Comparison of ENCODE assay signal across 20 mouse cellular contexts in genomic region chr9:120847649-120848048, GRCm38 (mm10).
DNase-seq lines count a peak whose midpoint lies in the region.
"Had no signal": no experiment of that assay in that cellular context is flagged by ENCODE, and none has a peak within 500 bp of the region (broad histone marks: within the 10 kb centered on the region; RNA-seq: fewer than 3 reads in every experiment).

No protein-coding gene starts in this region.

- 94% methylated on average over 5 of the region's 5 CpGs for WGBS in midbrain, embryonic 10.5 days

- H3K9me3 ChIP-seq in midbrain, embryonic 10.5 days (replicated peaks), result no peaks in the 10 kb centered on the region
- H3K9me3 ChIP-seq: embryonic facial prominence, embryonic 12.5 days; liver, embryonic 12.5 days; neural tube, embryonic 15.5 days had no signal

- H3K36me3 ChIP-seq in midbrain, embryonic 10.5 days, result no peaks in the 10 kb centered on the region
- H3K36me3 ChIP-seq: embryonic facial prominence, embryonic 12.5 days; liver, embryonic 12.5 days; neural tube, embryonic 15.5 days had no signal

- no peak overlapping the region for H3K4me3 ChIP-seq in midbrain, embryonic 10.5 days
- H3K4me3 ChIP-seq: embryonic facial prominence, embryonic 12.5 days; liver, embryonic 12.5 days; myocyte; neural tube, embryonic 15.5 days had no signal

- H3K4me1 ChIP-seq in midbrain, embryonic 10.5 days, result peaks cover 5% of the 10 kb centered on the region; the same call in 1 of the 2 replicates
- H3K4me1 ChIP-seq: liver, embryonic 12.5 days had no signal

- no peaks in the 10 kb centered on the region for H3K27me3 ChIP-seq in midbrain, embryonic 10.5 days (ENCODE audit: low read depth, poor library complexity, severe bottlenecking)
- H3K27me3 ChIP-seq: embryonic facial prominence, embryonic 12.5 days; liver, embryonic 12.5 days; neural tube, embryonic 15.5 days had no signal

- no peak overlapping the region for H3K27ac ChIP-seq in midbrain, embryonic 10.5 days (replicated peaks)
- H3K27ac ChIP-seq: embryonic facial prominence, embryonic 12.5 days; hindbrain, postnatal 0 days; kidney, postnatal 0 days; liver, embryonic 12.5 days; macrophage; neural tube, embryonic 15.5 days had no signal

- peak; percentile 32 to 54 for DNase-seq in frontal cortex, adult 2 months (ENCODE audit: extremely low spot score in 1 of 2, low spot score in 1 of 2)
- no peak for DNase-seq in frontal cortex, postnatal 14 days (ENCODE audit: low spot score in 2 of 2)
- peak; percentile 67 to 76 for DNase-seq in right cerebral cortex, postnatal 10 days (ENCODE audit: low spot score in 2 of 2)
- DNase-seq in right cerebral cortex, adult 18-20 months, result no peak
- peak; percentile 22 to 44 for DNase-seq in cerebellum, postnatal 36 days
- DNase-seq in telencephalon, adult 2 months (ENCODE audit: low read depth, low spot score), result peak; percentile 53
- DNase-seq in midbrain, embryonic 10.5 days (ENCODE audit: low spot score), result no peak
- DNase-seq: gastrocnemius, postnatal 14 days; heart, postnatal 4 days; kidney, adult 11 months; lung, embryonic 14.5 days; midbrain, embryonic 14.5 days; thymus, postnatal 14 days had no signal

Comparison
In these comparisons a context has a peak if more than half of its experiments do, and no peak if none do; other contexts are left out.
1. DNase-seq: peak in frontal cortex, adult 2 months (2 of 2), right cerebral cortex, postnatal 10 days (2 of 2), cerebellum, postnatal 36 days (2 of 2) and telencephalon, adult 2 months (single experiment); none in frontal cortex, postnatal 14 days (0 of 2), right cerebral cortex, adult 18-20 months (single experiment) and midbrain, embryonic 10.5 days (single experiment).